ENCODE assay signal across 8 mouse cellular contexts in the genomic region with DNA sequence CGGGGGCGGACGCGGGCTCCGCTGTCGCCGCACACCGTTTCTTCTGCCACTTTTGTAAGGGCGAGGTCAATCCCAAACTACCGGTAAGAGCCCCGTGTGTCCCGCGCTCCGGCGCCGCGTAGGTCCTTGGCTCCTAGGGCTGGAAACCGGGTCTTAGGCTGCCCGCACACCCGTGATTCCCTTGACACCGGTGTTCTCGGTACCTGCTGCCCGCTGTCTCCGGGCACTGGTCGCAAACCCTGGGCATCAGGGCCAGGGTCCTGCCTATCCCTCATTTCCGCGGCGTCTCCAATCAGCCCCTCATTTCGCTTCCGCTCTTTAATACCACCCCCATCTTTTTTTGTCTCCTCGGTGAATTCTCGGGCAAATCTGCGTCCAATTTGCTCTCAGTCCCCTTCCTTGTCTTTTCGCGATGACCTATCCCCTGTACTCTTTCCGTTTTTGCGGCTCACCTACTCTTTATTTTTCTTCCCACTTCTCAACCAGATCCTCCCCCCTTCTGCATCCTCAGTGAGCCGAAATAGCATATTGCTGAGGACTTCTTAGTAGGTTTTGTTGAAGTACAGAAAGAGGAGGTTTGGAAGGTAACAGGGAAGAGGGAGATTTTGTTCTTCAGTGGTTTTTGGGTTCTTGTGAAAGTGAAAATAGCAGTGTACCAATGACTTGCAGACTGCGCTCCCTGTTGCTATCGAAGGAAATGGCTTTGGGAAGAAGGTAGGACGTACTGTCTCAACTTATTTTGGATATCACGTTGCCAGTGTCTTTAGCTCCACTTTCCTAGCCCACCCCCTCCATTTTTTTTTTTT. TPM values are rescaled to one million over a fixed set of nuclear protein-coding genes. Genes with fewer than 3 reads are reported as not detected.
DNase-seq lines count a peak whose midpoint lies in the region; ATAC-seq and TF ChIP-seq lines count a peak whose summit lies in the region.

No protein-coding gene starts in this region.

- H3K9me3 ChIP-seq in hindbrain, embryonic 14.5 days (ENCODE audit: control insufficient read depth, low read length): no peaks in the 10 kb centered on the region
- no peaks in the 10 kb centered on the region for H3K9me3 ChIP-seq in megakaryocyte, embryonic 14.5 days

- peaks cover 12% of the 10 kb centered on the region for H3K36me3 ChIP-seq in heart, adult 2 months (ENCODE audit: control insufficient read depth, insufficient read depth, low read length)
- 0 out of 2 replicates have a peak, but pooled peaks cover 8% of the 10 kb centered on the region for H3K36me3 ChIP-seq in hindbrain, embryonic 14.5 days (replicated peaks; ENCODE audit: control insufficient read depth, insufficient read depth)
- peaks cover 30% of the 10 kb centered on the region for H3K36me3 ChIP-seq in megakaryocyte, embryonic 14.5 days (replicated peaks; ENCODE audit: low read length)

- TF ChIP-seq CTCF in heart, adult 2 months (IDR thresholded peaks at IDR 0.05): no peak
- no peak for TF ChIP-seq CTCF in cortical plate, adult 2 months (IDR thresholded peaks at IDR 0.05; ENCODE audit: extremely low read depth, insufficient read depth, low read length)

- H3K4me3 ChIP-seq in heart, adult 2 months: peak overlapping the region; percentile 98
- H3K4me3 ChIP-seq in cortical plate, adult 2 months (ENCODE audit: insufficient read depth, low read length): peak overlapping the region; percentile 73
- peak overlapping the region; percentile 95 for H3K4me3 ChIP-seq in hindbrain, embryonic 14.5 days (replicated peaks; ENCODE audit: low read length)
- peak overlapping the region; percentile 94 for H3K4me3 ChIP-seq in megakaryocyte, embryonic 14.5 days (replicated peaks)

- peak; percentile 61 for ATAC-seq in hindbrain, embryonic 14.5 days (ENCODE audit: low FRiP score)

- TF ChIP-seq POLR2A in heart, adult 2 months (IDR thresholded peaks at IDR 0.05; ENCODE audit: insufficient read depth, low read depth, low read length): no peak
- TF ChIP-seq POLR2A in cortical plate, adult 2 months (IDR thresholded peaks at IDR 0.05; ENCODE audit: extremely low read depth, insufficient read depth, low read length): peak; percentile 52; the same call in 1 of the 2 replicates

- WGBS in heart, adult 2 months: under 1% methylated on average over 42 of the region's 42 CpGs
- under 1% methylated on average over 42 of the region's 42 CpGs for WGBS in hindbrain, embryonic 14.5 days

- DNase-seq in heart, adult 2 months: no peak
- DNase-seq in heart, postnatal 25 days (ENCODE audit: low spot score): no peak
- DNase-seq in CD4-positive helper T cell, adult 2 months (ENCODE audit: low read depth, low spot score): peak; percentile 65
- DNase-seq in hindbrain, embryonic 14.5 days (ENCODE audit: low spot score): peak; percentile 39
- no peak for DNase-seq in layer of hippocampus, postnatal 25 days (ENCODE audit: extremely low spot score in 1 of 2, low spot score in 1 of 2)
- no peak for DNase-seq in frontal cortex, postnatal 25 days (ENCODE audit: low spot score in 2 of 2)

- intact Hi-C loops in heart, adult 2 months (cut with DNase I): loop anchor here (5.0 kb wide), 2 partner anchors 34 to 84 kb away; no protein-coding TSS in a partner anchor
- intact Hi-C loops in heart, postnatal 25 days (cut with DNase I): loop anchor here (2.0 to 5.0 kb wide), 2 partner anchors 31 to 54 kb away; a partner anchor contains a TSS

- peak overlapping the region; percentile 90 for H3K27ac ChIP-seq in heart, adult 2 months
- H3K27ac ChIP-seq in cortical plate, adult 2 months (ENCODE audit: insufficient read depth, low read length): peak overlapping the region; percentile 96
- peak overlapping the region; percentile 84 for H3K27ac ChIP-seq in hindbrain, embryonic 14.5 days

- no peaks in the 10 kb centered on the region for H3K27me3 ChIP-seq in heart, adult 2 months (ENCODE audit: control insufficient read depth, insufficient read depth, low read length)
- H3K27me3 ChIP-seq in hindbrain, embryonic 14.5 days (ENCODE audit: control insufficient read depth, insufficient read depth, low read length): no peaks in the 10 kb centered on the region
- no peaks in the 10 kb centered on the region for H3K27me3 ChIP-seq in megakaryocyte, embryonic 14.5 days (replicated peaks)

- TF ChIP-seq EP300 in heart, adult 2 months (IDR thresholded peaks at IDR 0.05; ENCODE audit: insufficient read depth, low read depth, low read length): no peak

- peaks cover 11% of the 10 kb centered on the region for H3K79me2 ChIP-seq in heart, adult 2 months (replicated peaks; ENCODE audit: control insufficient read depth, insufficient read depth, low read length)

- H3K4me1 ChIP-seq in heart, adult 2 months (ENCODE audit: control insufficient read depth, insufficient read depth, low read length): peaks cover 2% of the 10 kb centered on the region
- H3K4me1 ChIP-seq in cortical plate, adult 2 months (ENCODE audit: control insufficient read depth, insufficient read depth, low read length): peaks cover 5% of the 10 kb centered on the region
- peaks cover 23% of the 10 kb centered on the region for H3K4me1 ChIP-seq in hindbrain, embryonic 14.5 days (replicated peaks; ENCODE audit: control insufficient read depth, insufficient read depth, low read length)
- H3K4me1 ChIP-seq in megakaryocyte, embryonic 14.5 days: peaks cover 67% of the 10 kb centered on the region

- peak overlapping the region; percentile 65 for H3K4me2 ChIP-seq in hindbrain, embryonic 14.5 days (replicated peaks)

- peak overlapping the region; percentile 96 for H3K9ac ChIP-seq in heart, adult 2 months (ENCODE audit: low read depth, low read length)
- peak overlapping the region; percentile 94 for H3K9ac ChIP-seq in hindbrain, embryonic 14.5 days

RNA-seq across cellular contexts. Expression of a gene that starts 0.6 kb away (rescaled TPM):
- total RNA-seq in heart, adult 2 months (2021): 10 to 100 TPM; 22.6 to 25.4 TPM
- 11.4 and 19.7 TPM in 2 replicates for polyA plus RNA-seq in heart, adult 2 months (2012; rRNA removed)
- 10 to 100 TPM; 22.8 to 23.3 TPM for total RNA-seq in heart, postnatal 25 days (2021)
- polyA plus RNA-seq in cortical plate, adult 2 months (2012; rRNA removed): 52.3 and 54.9 TPM in 2 replicates
- 79.4 and 89.2 TPM in 2 replicates for polyA plus RNA-seq in hindbrain, embryonic 14.5 days (2014; fragmentation: Nextera tagmentation; extraction: Ambion mirVana)
- 2.5 and 19.1 TPM in 2 replicates for polyA plus RNA-seq in megakaryocyte, embryonic 14.5 days (2012; ENCODE audit: insufficient read depth, low replicate concordance)
- 10 to 100 TPM; 56.0 to 62.3 TPM for total RNA-seq in layer of hippocampus, postnatal 25 days (2021)

RNA-seq across cellular contexts. Expression of a gene that starts 0.6 kb away (rescaled TPM):
- total RNA-seq in heart, adult 2 months (2021): 10 to 100 TPM; 22.4 to 24.4 TPM
- 21.2 and 33.5 TPM in 2 replicates for polyA plus RNA-seq in heart, adult 2 months (2012; rRNA removed)
- total RNA-seq in heart, postnatal 25 days (2021): 10 to 100 TPM; 23.1 to 25.2 TPM
- polyA plus RNA-seq in cortical plate, adult 2 months (2012; rRNA removed): 35.3 and 36.5 TPM in 2 replicates
- 28.1 and 28.3 TPM in 2 replicates for polyA plus RNA-seq in hindbrain, embryonic 14.5 days (2014; fragmentation: Nextera tagmentation; extraction: Ambion mirVana)
- polyA plus RNA-seq in megakaryocyte, embryonic 14.5 days (2012; ENCODE audit: insufficient read depth, low replicate concordance): 0.70 and 5.0 TPM in 2 replicates
- total RNA-seq in layer of hippocampus, postnatal 25 days (2021): 10 to 100 TPM; 24.7 to 24.9 TPM

RNA-seq across cellular contexts. Expression of a gene that starts 19.7 kb away (rescaled TPM):
- total RNA-seq in heart, adult 2 months (2021): 1 to 10 TPM; 2.6 to 3.1 TPM
- polyA plus RNA-seq in heart, adult 2 months (2012; rRNA removed): 4.8 and 5.0 TPM in 2 replicates
- 1 to 10 TPM; 2.3 to 3.2 TPM for total RNA-seq in heart, postnatal 25 days (2021)
- polyA plus RNA-seq in cortical plate, adult 2 months (2012; rRNA removed): 16.8 and 19.6 TPM in 2 replicates
- polyA plus RNA-seq in hindbrain, embryonic 14.5 days (2014; fragmentation: Nextera tagmentation; extraction: Ambion mirVana): 16.5 and 17.3 TPM in 2 replicates
- 0.17 TPM in 1 of 2 replicates, not detected in the other for polyA plus RNA-seq in megakaryocyte, embryonic 14.5 days (2012; ENCODE audit: insufficient read depth, low replicate concordance)
- 10 to 100 TPM; 13.2 to 16.7 TPM for total RNA-seq in layer of hippocampus, postnatal 25 days (2021)

RNA-seq across cellular contexts. Expression of a gene that starts 31.8 kb away (rescaled TPM):
- 10 to 100 TPM; 10.3 to 11.7 TPM for total RNA-seq in heart, adult 2 months (2021)
- polyA plus RNA-seq in heart, adult 2 months (2012; rRNA removed): 20.6 and 20.7 TPM in 2 replicates
- 10 to 100 TPM; 14.0 to 17.5 TPM for total RNA-seq in heart, postnatal 25 days (2021)
- 24.6 and 25.4 TPM in 2 replicates for polyA plus RNA-seq in cortical plate, adult 2 months (2012; rRNA removed)
- polyA plus RNA-seq in hindbrain, embryonic 14.5 days (2014; fragmentation: Nextera tagmentation; extraction: Ambion mirVana): 27.5 and 29.3 TPM in 2 replicates
- 30.6 and 32.8 TPM in 2 replicates for polyA plus RNA-seq in megakaryocyte, embryonic 14.5 days (2012; ENCODE audit: insufficient read depth, low replicate concordance)
- 10 to 100 TPM; 24.6 to 27.0 TPM for total RNA-seq in layer of hippocampus, postnatal 25 days (2021)

RNA-seq across cellular contexts. Expression of a gene that starts 58.1 kb away (rescaled TPM):
- 1 to 10 TPM in 1 of 2 experiments, under 1 TPM in 1; 0.80 to 1.2 TPM for total RNA-seq in heart, adult 2 months (2021)
- polyA plus RNA-seq in heart, adult 2 months (2012; rRNA removed): 1.2 and 1.5 TPM in 2 replicates
- under 1 TPM; 0.60 to 0.95 TPM for total RNA-seq in heart, postnatal 25 days (2021)
- 7.8 and 8.5 TPM in 2 replicates for polyA plus RNA-seq in cortical plate, adult 2 months (2012; rRNA removed)
- 1.7 and 1.8 TPM in 2 replicates for polyA plus RNA-seq in hindbrain, embryonic 14.5 days (2014; fragmentation: Nextera tagmentation; extraction: Ambion mirVana)
- polyA plus RNA-seq in megakaryocyte, embryonic 14.5 days (2012; ENCODE audit: insufficient read depth, low replicate concordance): 9.5 and 30.5 TPM in 2 replicates
- total RNA-seq in layer of hippocampus, postnatal 25 days (2021): 1 to 10 TPM; 5.3 to 6.2 TPM

Comparison
In these comparisons a context has a peak if more than half of its experiments do, and no peak if none do; other contexts are left out.
1. DNase-seq: peak in CD4-positive helper T cell, adult 2 months (single experiment) and hindbrain, embryonic 14.5 days (single experiment); none in heart, adult 2 months (0 of 2), heart, postnatal 25 days (single experiment), layer of hippocampus, postnatal 25 days (0 of 2) and frontal cortex, postnatal 25 days (0 of 2).
2. Peak in every context shown above with its lines, with median percentiles within 50 percentile points of each other: H3K27ac ChIP-seq and H3K4me3 ChIP-seq.